Mouse (Mus musculus): ENCODE results near the gene Ndufaf1. TPM values are rescaled to one million over a fixed set of nuclear protein-coding genes. Genes with fewer than 3 reads are reported as not detected.
"Not testable (repeated sequence)": the region's sequence is repeated elsewhere in the genome, so short reads cannot be mapped to it uniquely, and the experiment has no call there.

The Ndufaf1 gene
- polyA plus RNA-seq, 1 experiment from 2014 or later, result 42.1 TPM

GRCm38 (mm10) chr2:119641214-119641912 is 21.3 kb downstream of the Ndufaf1 start:
- Histone ChIP-seq H3K27me3 (ENCODE audit: control insufficient read depth, insufficient read depth, low read length) (no peaks in the 10 kb centered on the region), H3K9me3 (ENCODE audit: control insufficient read depth, low read length) (no peaks in the 10 kb centered on the region), H3K4me3 (ENCODE audit: low read depth, low read length) (no peak overlapping the region), H3K4me1 (replicated peaks; ENCODE audit: control insufficient read depth, insufficient read depth, low read length) (no peaks in the 10 kb centered on the region), H3K27ac (ENCODE audit: low read depth, low read length) (no peak overlapping the region), H3K36me3 (ENCODE audit: control insufficient read depth, insufficient read depth, low read length) (peaks cover 8% of the 10 kb centered on the region; the same call in 1 of the 2 replicates), H3K9ac (ENCODE audit: low read depth, low read length) (no peak overlapping the region), H3K4me2 (replicated peaks; ENCODE audit: low read depth, low read length) (no peak overlapping the region)
- 95% methylated on average over 5 of the region's 5 CpGs for WGBS
- DNase-seq (ENCODE audit: low spot score), result no peak
- ATAC-seq (ENCODE audit: low FRiP score), result no peak

- H3K4me2 ChIP-seq (replicated peaks; ENCODE audit: low read depth, low read length), result no peak overlapping the region
- no peak overlapping the region for H3K4me3 ChIP-seq (ENCODE audit: low read depth, low read length)
- WGBS, result 86% methylated on average over 1 of the region's 1 CpGs
- peaks cover 8% of the 10 kb centered on the region; the same call in 1 of the 2 replicates for H3K36me3 ChIP-seq (ENCODE audit: control insufficient read depth, insufficient read depth, low read length)
- H3K9ac ChIP-seq (ENCODE audit: low read depth, low read length), result no peak overlapping the region
- ATAC-seq (ENCODE audit: low FRiP score) (no peak), DNase-seq (ENCODE audit: low spot score) (no peak)
- no peaks in the 10 kb centered on the region for H3K9me3 ChIP-seq (ENCODE audit: control insufficient read depth, low read length)
- H3K27ac ChIP-seq (ENCODE audit: low read depth, low read length), result no peak overlapping the region
- H3K27me3 ChIP-seq (ENCODE audit: control insufficient read depth, insufficient read depth, low read length), result no peaks in the 10 kb centered on the region
- H3K4me1 ChIP-seq (replicated peaks; ENCODE audit: control insufficient read depth, insufficient read depth, low read length), result no peaks in the 10 kb centered on the region
These were observed 25.8 kb downstream of the Ndufaf1 start for GRCm38 (mm10) chr2:119636781-119637180.

GRCm38 (mm10) chr2:119621302-119621701 is 41.3 kb downstream of the Ndufaf1 start:
- ATAC-seq (ENCODE audit: low FRiP score), result no peak
- H3K9me3 ChIP-seq (ENCODE audit: control insufficient read depth, low read length), result no peaks in the 10 kb centered on the region
- no peaks in the 10 kb centered on the region for H3K27me3 ChIP-seq (ENCODE audit: control insufficient read depth, insufficient read depth, low read length)
- no peak overlapping the region for H3K4me3 ChIP-seq (ENCODE audit: low read depth, low read length)
- H3K36me3 ChIP-seq (ENCODE audit: control insufficient read depth, insufficient read depth, low read length), result no peaks in the 10 kb centered on the region
- peaks cover 8% of the 10 kb centered on the region; the same call in 1 of the 2 replicates for H3K4me1 ChIP-seq (replicated peaks; ENCODE audit: control insufficient read depth, insufficient read depth, low read length)
- H3K27ac ChIP-seq (ENCODE audit: low read depth, low read length), result no peak overlapping the region
- H3K4me2 ChIP-seq (replicated peaks; ENCODE audit: low read depth, low read length), result no peak overlapping the region
- 99% methylated on average over 2 of the region's 2 CpGs for WGBS
- H3K9ac ChIP-seq (ENCODE audit: low read depth, low read length), result no peak overlapping the region
- DNase-seq (ENCODE audit: low spot score), result no peak

GRCm38 (mm10) chr2:119619002-119619401 is 43.6 kb downstream of the Ndufaf1 start:
- not testable (repeated sequence) for H3K27ac ChIP-seq (ENCODE audit: low read depth, low read length)

GRCm38 (mm10) chr2:119618199-119618982 is 44.2 kb downstream of the Ndufaf1 start, which contains the start of the genes Nusap1 and Oip5:
TSS of gene Nusap1 (plus strand) at chr2:119618298.
TSS of gene Oip5 (minus strand) at chr2:119618469.
- peak; percentile 99 for ATAC-seq (ENCODE audit: low FRiP score)

More at GRCm38 (mm10) chr2:119619002-119619401, 43.6 kb downstream of the Ndufaf1 start:
- not testable (repeated sequence) for H3K4me1 ChIP-seq (replicated peaks; ENCODE audit: control insufficient read depth, insufficient read depth, low read length); H3K27me3 ChIP-seq (ENCODE audit: control insufficient read depth, insufficient read depth, low read length); DNase-seq (ENCODE audit: low spot score); H3K36me3 ChIP-seq (ENCODE audit: control insufficient read depth, insufficient read depth, low read length); H3K9me3 ChIP-seq (ENCODE audit: control insufficient read depth, low read length); ATAC-seq (ENCODE audit: low FRiP score)
- H3K4me2 ChIP-seq (replicated peaks; ENCODE audit: low read depth, low read length), result peak overlapping the region; percentile 50
- H3K9ac ChIP-seq (ENCODE audit: low read depth, low read length), result peak overlapping the region; percentile 34
- 20% methylated on average over 6 of the region's 6 CpGs for WGBS
- H3K4me3 ChIP-seq (ENCODE audit: low read depth, low read length), result peak overlapping the region; percentile 80

GRCm38 (mm10) chr2:119617841-119618198 is 44.8 kb downstream of the Ndufaf1 start:
- no peaks in the 10 kb centered on the region for H3K36me3 ChIP-seq (ENCODE audit: control insufficient read depth, insufficient read depth, low read length)
- peaks cover 8% of the 10 kb centered on the region; the same call in 1 of the 2 replicates for H3K4me1 ChIP-seq (replicated peaks; ENCODE audit: control insufficient read depth, insufficient read depth, low read length)
- peak overlapping the region; percentile 60 for H3K9ac ChIP-seq (ENCODE audit: low read depth, low read length)
- peak overlapping the region; percentile 74 for H3K4me2 ChIP-seq (replicated peaks; ENCODE audit: low read depth, low read length)
- 0% methylated on average over 13 of the region's 13 CpGs for WGBS
- ATAC-seq (ENCODE audit: low FRiP score) (no peak; the same call in 1 of the 2 replicates), DNase-seq (ENCODE audit: low spot score) (no peak)
- H3K4me3 ChIP-seq (ENCODE audit: low read depth, low read length), result peak overlapping the region; percentile 80
- no peaks in the 10 kb centered on the region for H3K9me3 ChIP-seq (ENCODE audit: control insufficient read depth, low read length)
- no peak overlapping the region for H3K27ac ChIP-seq (ENCODE audit: low read depth, low read length)
- no peaks in the 10 kb centered on the region for H3K27me3 ChIP-seq (ENCODE audit: control insufficient read depth, insufficient read depth, low read length)

More at GRCm38 (mm10) chr2:119618199-119618982, 44.2 kb downstream of the Ndufaf1 start, which contains the start of the genes Nusap1 and Oip5:
- Histone ChIP-seq H3K4me2 (replicated peaks; ENCODE audit: low read depth, low read length) (peak within 1 kb of the TSS; percentile 74), H3K9ac (ENCODE audit: low read depth, low read length) (peak within 1 kb of the TSS; percentile 60), H3K9me3 (ENCODE audit: control insufficient read depth, low read length) (no peaks in the 10 kb centered on the region), H3K4me3 (ENCODE audit: low read depth, low read length) (peak within 1 kb of the TSS; percentile 80), H3K27me3 (ENCODE audit: control insufficient read depth, insufficient read depth, low read length) (no peaks in the 10 kb centered on the region), H3K36me3 (ENCODE audit: control insufficient read depth, insufficient read depth, low read length) (no peaks in the 10 kb centered on the region), H3K27ac (ENCODE audit: low read depth, low read length) (no peak within 1 kb of the TSS), H3K4me1 (replicated peaks; ENCODE audit: control insufficient read depth, insufficient read depth, low read length) (peaks cover 8% of the 10 kb centered on the region; the same call in 1 of the 2 replicates)
- DNase-seq (ENCODE audit: low spot score), result peak; percentile 95
- under 1% methylated on average over 55 of the region's 55 CpGs for WGBS

- H3K27ac ChIP-seq (ENCODE audit: low read depth, low read length), result no peak overlapping the region
- no peak overlapping the region for H3K9ac ChIP-seq (ENCODE audit: low read depth, low read length)
- H3K4me3 ChIP-seq (ENCODE audit: low read depth, low read length), result no peak overlapping the region
- no peak overlapping the region for H3K4me2 ChIP-seq (replicated peaks; ENCODE audit: low read depth, low read length)
- H3K4me1 ChIP-seq (replicated peaks; ENCODE audit: control insufficient read depth, insufficient read depth, low read length), result no peaks in the 10 kb centered on the region
- no peaks in the 10 kb centered on the region for H3K9me3 ChIP-seq (ENCODE audit: control insufficient read depth, low read length)
- ATAC-seq (ENCODE audit: low FRiP score) (no peak), DNase-seq (ENCODE audit: low spot score) (no peak)
- WGBS, result 97% methylated on average over 4 of the region's 4 CpGs
- no peaks in the 10 kb centered on the region for H3K27me3 ChIP-seq (ENCODE audit: control insufficient read depth, insufficient read depth, low read length)
- H3K36me3 ChIP-seq (ENCODE audit: control insufficient read depth, insufficient read depth, low read length), result peaks cover 3% of the 10 kb centered on the region; the same call in 1 of the 2 replicates
These were observed 55.6 kb downstream of the Ndufaf1 start for GRCm38 (mm10) chr2:119607023-119607422.

Measured in hindbrain, embryonic 11.5 days (tissue).